Mouse (Mus musculus) cerebellum, postnatal 36 days (tissue): ENCODE measurements around the gene Troap.

Experiments
- DNase-seq, 2 experiments: peaks; one replicate each; pipeline ENCODE4 v3.0.0; 2021 to 2022; ENCODE audit warnings: mixed read lengths in 2 of 2

Troap gene

DNA sequence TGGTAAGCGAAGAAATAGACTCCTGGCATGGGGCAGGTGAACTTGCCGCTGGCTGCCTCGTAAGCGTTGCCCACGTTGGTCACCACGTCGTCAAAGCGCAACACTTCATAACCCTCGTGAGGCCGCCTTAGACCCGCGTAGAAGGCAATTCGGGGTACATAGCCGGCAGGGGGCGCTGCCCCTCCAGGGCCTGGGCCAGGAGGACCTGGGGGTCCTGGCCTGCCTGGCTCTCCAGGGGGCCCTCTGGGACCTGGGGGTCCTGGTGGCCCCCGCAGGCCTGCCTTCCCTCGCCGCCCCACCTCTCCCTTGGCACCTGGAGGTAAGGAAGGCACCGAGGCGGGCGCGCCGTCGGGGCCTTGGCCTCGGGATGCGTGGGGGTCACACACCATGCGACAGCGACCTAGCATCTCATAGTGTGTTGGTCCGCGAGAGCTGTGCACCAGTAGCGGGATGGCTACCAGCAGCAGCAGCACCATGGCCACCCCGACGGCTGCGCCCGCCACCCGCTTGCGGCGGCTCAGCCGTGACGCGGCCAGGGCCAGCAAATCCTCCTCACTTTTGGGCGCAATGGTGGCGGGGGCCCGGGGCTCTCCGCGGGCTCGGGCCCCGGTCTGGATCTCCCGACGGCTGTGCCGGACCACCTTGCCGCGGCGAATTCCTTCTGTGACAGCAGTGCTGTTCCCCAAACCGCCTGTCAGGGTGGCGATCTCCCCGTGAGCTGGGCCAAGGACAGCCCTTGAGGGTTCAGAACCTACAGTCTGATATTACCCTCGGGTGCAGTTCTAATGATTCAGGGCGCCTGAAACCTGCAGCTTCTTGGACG, 13.1 kb downstream of the Troap start, which contains the start of gene C1ql4:
Gene C1ql4 (minus strand): TSS at position 565 of the 823 bp plus-strand sequence.
- no peak for DNase-seq

DNA sequence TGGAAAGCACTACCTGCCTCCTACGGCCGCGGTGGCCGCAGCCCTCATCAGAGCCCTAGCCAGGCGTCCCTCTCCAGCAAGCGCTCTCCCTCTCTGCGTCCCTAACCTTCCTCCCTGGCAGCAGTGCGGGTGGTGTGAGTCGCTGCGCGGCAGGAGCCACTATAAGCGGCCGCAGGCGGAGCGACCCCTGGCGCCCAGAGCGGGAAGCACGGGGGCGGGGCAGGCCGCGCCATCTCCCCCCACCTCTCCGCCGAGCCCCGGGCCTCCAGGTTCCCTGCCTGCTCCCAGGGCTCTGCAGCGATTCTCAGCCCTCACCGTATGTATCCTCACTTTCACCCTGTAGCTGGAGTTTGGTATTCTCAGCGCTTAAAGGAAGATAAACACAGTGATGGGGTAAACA, 13.9 kb downstream of the Troap start:
- DNase-seq, result peak; percentile 65 to 76

DNA sequence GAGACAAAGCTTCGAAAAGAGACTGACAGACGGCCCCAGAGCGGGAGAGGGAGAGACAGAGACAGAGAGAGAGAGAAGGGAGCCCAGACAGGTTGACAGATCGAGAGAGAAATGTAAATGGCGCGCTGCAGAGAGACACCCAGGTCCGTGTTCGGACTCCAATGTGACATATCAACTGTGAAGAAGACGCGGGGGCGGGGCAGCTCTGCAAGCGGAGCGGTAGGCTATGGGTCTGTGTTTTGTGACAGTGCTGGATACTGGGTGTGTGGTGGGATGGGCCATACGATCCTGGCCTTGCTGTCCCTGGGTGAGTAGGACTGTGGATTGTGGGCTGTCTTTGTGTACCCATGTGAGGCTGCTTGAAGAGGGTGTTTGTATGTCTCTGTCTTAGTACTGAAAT, 14.7 kb downstream of the Troap start:
- DNase-seq, result no peak

DNA sequence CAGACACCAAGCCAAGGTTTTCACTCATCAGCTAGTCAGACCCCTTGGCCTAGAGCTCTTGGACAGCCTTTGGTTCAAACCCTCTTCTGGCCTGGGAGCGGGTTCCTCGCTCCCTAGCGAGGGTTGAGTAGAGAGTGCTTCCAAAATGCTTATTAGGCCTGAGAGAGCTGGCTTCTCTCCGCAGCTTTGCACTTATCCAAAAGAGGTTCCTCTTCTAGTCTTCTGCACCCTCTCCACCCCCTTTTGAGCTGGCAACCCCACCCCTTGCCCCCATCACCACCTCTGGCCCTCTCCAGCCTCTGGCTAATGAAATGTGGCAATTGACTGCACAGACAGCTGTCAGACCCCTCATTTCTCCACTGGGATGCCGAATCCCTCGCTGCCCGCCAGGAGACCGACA, 18.5 kb downstream of the Troap start, which contains the start of gene Dnajc22:
Gene Dnajc22 (plus strand): TSS at position 301 of the 400 bp plus-strand sequence.
- DNase-seq, result no peak

DNA sequence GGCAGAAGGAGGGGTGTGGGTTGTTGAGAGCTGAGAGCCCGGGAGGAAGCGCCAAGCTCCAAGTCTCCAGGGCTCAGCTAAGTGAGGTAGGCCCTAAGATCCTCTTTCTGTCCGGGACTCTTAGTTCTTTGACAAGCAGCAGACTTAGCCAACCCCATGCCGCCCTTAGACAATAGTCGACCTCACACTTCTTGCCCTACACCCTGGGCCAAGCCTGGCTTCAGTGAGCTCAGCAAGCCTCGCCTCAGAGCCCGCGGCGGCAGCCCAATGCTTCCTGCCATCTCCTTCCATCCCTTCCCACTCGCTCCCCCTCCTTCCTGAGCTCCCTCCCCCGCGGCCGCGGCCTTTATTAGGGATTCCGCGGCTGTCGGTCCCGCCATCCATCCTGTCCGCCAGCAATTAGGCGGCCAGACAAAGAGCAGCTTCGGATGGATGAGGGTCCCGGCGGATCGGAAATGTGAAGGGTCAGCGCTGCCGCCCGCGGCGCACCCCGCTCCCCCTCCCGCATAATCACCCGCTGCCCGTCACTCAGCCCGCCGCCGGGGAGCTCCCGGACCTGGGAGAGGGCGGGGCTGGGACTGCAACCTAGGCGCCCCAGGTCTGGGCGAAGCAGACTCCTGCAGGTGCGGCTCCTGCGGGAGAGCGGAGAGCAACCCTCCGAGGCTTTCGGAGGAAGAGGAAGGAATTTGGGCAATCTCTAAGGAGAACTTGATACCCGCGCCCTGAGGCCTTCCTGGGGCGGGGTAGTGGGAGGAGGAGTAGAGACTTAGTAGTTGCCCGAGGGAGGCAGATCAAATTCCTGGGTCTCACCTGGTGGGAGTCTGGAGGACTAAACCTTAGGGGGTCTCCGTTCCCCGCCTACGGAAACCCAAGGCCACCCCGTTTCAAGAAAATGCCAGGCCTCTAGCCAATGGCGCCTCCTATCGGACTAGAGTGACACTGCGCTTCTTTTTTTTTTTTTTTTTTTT, 19.2 kb downstream of the Troap start:
- peak; percentile 39 to 44 for DNase-seq

DNA sequence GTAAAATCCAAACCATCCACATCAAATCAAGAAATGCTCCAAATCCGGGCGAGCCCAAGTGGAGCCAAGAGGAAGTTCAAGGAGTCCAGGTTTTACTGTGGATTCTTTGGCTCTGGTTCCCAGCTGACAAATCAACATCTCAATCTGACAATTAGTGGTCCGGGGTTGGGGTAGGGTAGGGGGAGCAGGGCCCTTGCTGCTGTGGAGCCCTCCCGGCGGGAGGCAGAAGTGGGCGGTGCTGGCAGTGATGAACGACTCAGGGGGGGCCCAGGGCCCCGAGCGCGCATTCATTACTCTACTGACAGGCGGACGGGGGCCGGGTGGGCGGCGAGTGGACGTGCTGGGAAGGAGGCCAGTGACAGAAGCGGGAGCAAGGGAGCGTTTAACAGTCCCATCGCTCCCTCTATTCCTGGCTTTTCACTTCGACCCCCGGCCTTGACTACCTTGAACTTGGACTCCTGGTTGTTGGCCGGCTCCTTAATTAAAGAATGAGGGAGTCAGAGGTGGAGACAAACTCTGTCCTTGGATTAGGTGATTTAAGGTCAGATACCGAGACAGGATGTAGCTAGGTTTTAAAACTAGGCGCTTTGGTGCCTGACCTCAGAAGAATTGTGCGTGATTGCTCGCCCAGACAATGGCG, 20.4 kb downstream of the Troap start:
- DNase-seq, result no peak

DNA sequence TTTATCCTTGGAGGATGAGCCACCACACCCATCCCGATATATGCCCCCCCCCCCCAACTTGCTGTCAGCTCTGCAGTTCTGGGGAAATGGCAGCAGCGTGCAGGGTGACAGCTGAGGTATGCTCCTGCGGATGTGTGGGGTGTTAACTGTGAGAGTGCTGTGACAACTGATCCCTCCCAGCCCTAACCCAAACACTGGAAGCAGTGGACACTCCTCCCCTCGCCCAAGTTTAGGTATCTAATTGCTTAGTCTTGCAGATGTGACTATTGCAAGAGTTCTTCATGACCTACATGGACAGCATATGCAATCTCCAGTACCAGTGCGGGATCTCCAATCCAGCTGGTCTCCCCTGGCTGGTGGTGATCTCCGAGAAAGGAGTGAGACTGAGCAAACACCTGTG, 21.0 kb downstream of the Troap start:
- no peak for DNase-seq

DNA sequence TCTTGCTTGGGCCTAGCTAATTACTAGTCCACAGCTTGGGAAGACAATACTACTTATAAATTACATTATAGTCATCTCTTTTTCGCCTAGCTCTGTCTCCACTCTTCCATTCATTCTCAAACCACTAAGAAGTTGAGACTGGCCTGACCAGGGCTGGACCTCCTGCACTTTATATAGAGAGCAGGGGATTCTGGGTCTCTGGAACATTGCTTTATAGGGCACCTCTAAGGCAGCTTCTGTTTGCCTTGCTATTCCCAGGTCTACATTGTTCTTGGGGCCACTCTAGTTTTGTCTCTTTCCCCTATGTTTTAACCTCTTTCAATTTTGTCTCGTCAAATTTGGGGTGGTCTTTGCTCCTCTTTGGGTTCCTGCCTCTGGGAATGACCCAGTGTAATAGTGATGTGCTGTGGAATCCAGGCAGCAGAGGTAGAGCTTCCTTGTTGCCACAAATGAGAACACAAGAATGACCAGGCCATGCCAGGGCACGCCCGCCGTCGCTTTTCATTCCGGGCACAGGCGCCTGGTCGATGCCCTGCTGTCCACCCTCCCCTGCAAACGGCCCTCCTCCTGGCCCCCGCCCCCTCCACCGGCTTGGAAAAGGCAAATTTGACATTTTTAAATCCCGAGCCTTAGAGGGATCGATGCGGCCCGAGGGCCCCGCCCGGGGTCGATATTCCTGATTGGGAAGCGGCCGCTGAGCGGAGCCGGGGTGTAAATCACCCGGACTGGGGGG, 21.9 kb downstream of the Troap start:
- DNase-seq, result no peak

DNA sequence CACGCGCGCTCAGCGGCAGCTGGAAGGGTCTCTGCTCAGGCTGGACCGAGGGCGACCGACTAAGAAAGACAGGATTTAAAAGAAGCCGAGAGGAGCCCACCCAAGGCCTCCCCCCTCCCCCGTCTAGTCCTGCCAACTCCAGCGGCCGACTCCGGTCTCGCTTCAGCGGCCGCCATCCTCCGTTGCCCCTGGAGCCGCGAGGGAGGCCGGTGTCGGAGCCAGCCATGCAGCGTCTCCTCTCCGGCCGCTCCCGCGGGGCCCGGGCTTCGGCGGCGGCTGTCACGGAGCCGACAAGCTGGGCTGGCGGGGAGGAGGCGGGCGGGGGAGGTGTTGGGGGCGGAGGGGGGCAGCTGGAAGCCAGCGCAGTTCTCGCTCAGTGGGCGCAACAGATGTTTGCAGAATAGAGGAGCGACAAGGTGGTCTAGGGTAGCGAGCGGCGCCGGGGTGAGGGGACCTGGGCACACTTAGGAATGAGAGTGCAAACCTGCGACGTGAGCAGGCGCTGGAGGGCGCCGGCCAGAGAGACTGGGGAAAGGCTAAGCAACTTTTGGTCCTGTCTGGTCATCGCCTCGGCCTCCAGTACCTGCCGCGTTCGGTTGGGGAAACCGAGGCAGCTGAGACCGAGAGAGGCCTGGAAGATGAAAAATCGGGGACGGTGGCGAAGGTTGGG, 22.6 kb downstream of the Troap start:
- DNase-seq, result no peak

DNA sequence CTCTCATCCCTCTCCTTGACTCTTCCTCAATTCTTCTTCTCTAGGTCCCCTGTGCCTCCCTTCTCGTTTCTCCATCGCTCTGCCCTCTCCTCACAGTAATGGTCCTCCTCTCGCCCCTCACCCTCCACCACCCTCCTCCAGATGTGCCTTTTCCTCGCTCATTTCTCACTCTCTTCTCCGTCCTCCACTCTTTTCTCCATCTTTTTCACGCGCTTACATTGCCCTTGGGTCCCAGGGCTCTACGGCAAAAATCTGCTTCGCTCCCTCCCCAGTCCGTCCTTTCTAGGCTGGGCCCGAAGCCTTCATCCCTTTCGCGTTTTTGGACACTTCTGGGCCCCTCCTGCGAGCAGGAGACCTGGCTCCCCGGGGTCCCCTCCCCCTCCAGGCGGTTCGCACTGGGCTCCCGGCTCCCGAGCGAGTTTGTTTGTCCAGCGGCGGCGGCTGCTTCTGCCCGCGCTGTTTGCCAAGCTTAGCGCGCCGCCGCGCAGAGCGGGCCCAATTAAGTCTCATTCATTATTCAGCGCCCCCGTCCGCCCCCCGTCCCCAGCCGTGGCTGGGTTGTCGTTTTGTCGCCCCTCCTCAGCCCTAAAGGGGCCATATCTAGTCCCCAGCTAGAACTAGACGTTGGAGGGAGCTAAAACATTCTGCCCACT, 23.6 kb downstream of the Troap start:
- DNase-seq, result no peak

DNA sequence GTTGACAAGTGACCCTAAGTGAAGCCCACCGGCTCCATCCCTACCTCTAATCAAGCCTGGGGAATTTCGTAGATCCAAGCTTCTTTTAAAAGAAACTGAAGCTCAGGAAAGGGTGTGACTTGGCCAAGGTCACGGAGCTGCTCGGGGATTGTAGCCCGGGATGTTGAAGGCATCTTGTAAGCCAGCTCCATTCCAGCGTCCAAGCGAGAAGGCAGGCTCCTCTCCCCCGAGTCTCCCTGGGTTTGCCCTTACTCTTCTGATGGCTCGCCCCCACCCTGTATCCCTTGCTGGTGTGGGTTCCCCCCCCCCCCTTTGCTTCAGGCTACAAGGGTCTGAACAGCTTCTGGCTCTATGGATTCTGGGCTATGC, 24.1 kb downstream of the Troap start:
- no peak for DNase-seq

DNA sequence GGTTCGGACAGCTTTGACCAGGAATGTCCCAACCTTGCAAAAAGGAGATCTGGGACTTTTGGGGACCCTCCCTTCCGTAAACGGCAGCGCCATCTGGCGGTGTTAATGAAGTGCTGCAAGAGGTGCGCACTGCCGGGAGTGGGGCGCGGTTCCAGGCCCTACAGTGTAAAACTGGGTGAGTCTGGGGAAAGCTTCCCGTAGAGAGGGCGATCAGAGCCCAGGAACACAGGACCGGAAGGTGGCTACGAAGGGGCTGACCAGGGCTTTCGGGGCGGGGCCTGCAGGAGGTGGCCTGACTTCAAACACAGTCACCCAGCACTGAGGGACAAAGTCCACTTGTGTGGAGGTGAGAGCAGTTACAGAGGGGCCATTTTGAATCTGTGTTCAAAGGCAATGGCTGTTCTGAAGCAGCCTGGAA, 24.8 kb downstream of the Troap start:
- peak; percentile 43 to 49 for DNase-seq

DNA sequence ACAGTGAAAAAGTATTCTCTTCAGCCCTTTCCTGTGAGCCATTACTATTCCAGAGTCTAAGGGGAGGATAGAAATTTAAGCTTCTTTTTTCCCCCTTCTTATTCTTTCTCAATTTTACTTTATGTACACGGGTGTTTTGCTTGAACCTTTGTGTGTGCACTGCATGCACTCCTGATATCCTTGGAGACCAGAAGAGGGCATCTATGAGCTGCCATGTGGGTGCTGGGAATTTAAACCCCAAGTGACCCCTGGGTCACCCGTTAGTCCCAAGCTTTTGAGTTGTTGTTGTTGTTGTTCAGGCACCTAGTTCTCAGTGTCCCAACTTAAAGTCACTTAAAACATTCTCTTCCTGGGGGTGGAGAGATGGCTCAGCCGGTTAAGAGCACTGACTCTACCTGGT, 25.6 kb downstream of the Troap start:
- no peak for DNase-seq

DNA sequence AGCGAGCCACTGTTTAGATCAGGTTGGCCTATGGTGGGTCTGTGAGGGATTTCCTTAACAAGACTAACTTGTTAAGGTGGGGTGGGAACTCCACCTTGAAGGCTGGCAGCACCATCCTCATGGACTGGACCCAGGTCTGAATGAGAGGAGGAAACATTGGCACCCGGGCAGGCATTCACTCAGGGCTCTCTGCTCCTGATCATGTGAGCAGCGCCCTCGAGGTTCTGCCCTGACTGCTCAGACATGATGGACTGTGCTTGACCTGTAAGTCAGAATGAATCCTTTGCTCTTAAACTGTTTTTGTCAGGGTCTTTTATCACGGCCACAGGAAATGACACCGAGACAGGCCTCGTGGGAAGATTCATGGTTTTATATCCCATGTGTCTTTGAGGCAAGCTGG, 30.9 kb downstream of the Troap start:
- no peak for DNase-seq

DNA sequence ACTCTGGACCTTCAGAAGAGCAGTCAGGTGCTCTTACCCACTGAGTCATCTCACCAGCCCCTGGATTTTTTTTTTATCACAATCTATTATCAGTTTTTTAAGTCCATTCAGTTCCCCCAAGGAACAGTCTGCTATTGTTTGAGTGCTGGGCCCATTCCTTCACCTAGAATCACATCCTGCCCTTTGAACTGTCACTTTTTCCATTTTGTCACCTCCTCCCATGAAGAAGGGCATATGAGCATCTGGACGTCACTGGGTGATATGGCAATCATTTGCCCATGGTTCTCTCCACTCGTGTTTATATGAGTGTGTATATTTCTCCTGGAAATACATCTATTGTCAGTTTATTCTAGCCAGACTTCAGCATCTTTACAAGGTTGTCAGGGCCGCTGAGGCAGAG, 33.5 kb downstream of the Troap start:
- no peak for DNase-seq

DNA sequence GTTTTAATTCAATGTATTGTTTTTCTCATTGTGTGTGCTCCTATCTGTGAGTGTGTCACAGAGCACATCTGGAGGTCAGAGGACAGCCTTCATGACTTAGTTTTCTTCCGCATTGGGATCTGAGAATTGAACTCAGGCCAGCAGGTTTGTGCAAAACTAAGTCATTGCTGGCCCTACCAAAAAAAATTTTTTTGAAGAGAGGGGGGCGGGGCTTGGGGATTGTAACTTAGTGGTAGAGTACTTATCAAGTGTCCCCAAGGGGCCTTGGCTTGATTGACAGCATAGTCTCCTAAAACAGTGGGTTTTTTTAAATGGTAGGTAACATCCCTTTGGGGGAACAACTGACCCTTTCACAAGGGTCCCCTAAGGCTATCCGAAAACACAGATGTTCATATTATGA, 36.8 kb downstream of the Troap start:
- DNase-seq, result no peak

DNA sequence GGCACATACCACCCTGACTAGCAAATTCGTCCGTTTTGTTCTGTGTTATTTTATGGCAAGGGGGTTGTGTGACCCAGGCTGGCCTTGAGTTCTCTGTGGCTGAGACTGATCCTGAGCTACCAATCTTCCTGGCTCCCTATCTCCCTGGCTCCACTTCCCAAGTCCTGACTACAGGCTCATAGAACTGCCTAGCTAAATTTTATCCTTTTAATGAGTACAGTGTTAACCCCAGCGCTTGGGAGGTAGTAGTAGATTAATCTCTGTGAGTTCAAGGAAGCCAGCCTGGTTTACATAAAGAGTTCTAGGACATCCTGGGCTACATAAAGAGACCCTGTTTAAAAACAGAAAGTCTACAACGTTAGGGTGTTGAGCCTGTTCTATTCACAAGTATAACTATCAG, 37.4 kb downstream of the Troap start:
- no peak for DNase-seq

DNA sequence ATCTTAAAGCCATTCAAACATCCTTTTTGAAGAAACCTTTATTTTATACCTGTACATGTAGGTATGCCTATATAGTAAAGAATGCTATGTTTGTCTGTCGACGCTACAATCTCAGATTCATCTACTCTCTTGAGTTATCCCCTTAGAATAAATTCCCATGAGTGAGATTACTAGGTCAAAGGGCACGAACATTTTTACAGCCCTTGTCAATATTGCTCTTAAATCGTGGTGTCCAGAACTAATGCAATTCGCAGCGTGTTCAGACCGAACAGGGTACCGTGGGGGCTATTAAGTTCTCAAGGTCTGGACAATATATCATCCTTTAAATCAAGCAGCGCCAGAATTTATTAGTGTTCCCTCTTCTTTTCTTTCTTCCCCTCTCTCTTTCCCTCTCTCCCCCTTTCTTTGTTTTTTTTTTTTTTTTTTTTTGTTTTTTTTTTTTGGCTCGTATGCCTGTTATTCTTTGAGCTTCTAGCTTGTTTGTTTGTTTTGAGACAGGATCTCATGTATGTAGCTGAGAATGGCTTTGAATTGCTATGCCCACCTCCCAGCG, 38.5 kb downstream of the Troap start:
- DNase-seq, result no peak

DNA sequence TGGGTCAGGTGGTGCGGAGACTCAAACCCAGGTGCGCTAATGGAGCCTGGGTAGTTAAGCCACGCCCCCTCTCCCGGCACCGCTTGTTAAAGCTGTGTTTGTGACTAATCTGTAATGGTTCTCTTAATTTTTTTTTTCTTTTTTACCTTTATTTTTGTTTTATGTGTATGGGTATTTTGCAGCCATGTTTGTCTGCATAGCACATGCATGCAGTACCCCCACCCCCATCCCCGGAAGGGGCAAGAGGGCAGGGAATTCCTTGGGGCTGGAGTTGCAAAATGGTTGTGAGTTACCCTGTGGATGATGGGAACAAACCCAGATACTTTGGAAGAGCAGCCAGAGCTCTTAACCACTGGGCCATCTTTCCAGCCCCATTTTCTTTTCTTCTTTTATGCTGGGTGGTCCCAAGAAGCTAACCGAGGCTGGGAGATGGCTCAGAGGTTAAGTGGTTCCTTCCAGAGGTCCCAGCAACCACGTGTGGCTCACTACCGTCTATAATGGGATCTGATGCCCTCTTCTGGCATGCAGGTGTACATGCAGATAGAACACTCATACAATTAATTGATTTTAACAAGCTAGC, 39.1 kb downstream of the Troap start:
- DNase-seq, result no peak

DNA sequence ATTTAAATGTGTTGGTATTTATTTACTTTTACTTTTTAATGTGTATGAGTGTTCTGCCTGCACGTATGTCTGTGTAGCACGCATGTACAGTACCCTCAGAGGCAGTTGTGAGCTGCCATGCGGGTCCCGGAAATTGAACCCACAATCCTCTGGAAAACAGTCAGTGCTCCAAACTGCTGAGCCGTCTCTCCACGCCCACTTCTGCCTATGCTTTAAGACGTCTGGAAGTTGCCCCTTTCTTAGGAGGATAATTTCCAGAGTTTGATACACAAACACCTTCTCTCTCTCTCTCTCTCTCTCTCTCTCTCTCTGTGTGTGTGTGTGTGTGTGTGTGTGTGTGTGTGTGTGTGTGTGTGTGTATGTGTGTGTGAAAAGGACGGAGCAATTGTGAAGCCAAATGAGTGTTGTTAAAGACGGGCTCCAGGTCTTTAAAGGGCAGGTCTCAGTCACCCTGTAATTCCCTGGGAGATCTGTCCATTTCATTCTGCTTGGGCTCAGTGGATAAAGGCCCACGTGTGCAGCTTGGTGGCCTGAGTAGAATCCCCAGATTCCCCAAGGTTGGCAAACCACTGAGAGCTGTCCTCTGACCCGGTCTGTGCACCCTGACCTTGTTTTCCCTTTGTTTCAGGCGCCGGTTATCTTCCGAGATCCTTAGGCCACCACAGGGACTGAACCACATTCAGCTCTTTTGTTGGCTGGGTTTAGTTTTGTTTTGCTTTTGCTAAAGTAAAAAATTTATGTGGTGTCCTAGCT, 40.1 kb downstream of the Troap start:
- DNase-seq, result no peak
